Mouse (Mus musculus): ENCODE results near the gene Atp2c2. TPM values are rescaled to one million over a fixed set of nuclear protein-coding genes. Genes with fewer than 3 reads are reported as not detected.

Gene Atp2c2
- polyA plus RNA-seq, 1 experiment: 4.8 TPM

DNA sequence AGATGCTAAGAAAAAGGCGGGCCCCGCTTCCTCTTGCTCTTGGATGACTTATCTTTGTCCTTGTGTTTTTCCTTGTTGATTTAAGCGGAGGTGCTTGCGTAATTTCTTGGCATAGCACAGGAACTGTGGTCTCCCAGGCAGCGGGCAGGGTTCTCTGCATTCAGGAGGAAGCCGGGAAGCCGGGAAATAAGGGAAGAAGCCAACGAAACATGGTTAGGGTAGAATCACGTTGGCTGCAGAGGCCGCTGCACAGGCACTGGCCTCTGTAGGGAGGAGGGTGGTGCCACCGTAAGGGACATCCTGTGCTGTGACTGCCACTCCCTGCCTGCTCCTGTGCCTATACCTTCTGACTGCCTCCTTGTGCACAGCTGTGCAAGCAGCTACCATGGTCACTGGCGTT is 15.4 kb downstream of the Atp2c2 start:
- H3K4me1 ChIP-seq (ENCODE audit: control insufficient read depth, insufficient read depth, insufficient read length, low read length): peaks cover 22% of the 10 kb centered on the region
- H3K36me3 ChIP-seq (ENCODE audit: control insufficient read depth, insufficient read depth, low read length): no peaks in the 10 kb centered on the region
- TF ChIP-seq CTCF (IDR thresholded peaks at IDR 0.05; ENCODE audit: extremely low read depth, insufficient read length, insufficient replicate concordance, low read depth, low read length) (no peak), POLR2A (IDR thresholded peaks at IDR 0.05; ENCODE audit: low read depth, low read length) (no peak)
- no peaks in the 10 kb centered on the region for H3K27me3 ChIP-seq (ENCODE audit: control insufficient read depth, insufficient read depth, low read length)
- no peak overlapping the region for H3K4me3 ChIP-seq (ENCODE audit: low read depth, low read length)
- peak overlapping the region; percentile 75 for H3K27ac ChIP-seq (ENCODE audit: insufficient read depth, low read depth, low read length)
- WGBS: 12% methylated on average over 12 of the region's 12 CpGs

DNA sequence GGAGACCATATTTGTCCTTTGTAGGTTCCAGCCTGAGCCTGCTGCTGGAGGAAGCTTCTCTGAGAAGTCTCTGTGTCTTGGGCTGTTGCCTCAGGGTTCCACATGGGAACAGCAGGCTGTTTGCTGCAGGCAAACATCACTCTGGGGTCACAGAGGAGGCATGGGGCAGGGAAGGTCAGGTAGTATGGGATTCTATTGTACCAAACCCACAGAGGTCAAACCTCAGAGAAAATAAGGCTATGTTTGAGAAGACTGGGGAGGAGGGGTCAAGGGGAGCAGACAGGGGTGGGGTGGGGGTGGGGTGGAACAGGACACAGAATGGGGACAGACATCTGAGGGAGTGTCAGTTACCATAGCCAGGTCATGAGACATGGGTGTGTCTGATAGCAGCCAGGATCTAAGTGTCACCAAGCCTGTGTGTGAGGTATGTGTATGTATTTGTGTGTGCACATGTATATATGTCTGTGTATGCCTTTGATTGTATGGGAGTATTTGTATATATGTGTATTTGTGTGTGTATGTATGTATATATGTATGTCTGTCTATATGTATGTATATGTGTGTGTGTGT is 17.0 kb downstream of the Atp2c2 start:
- Histone ChIP-seq H3K27ac (ENCODE audit: insufficient read depth, low read depth, low read length) (peak overlapping the region; percentile 22; the same call in 1 of the 2 replicates), H3K27me3 (ENCODE audit: control insufficient read depth, insufficient read depth, low read length) (no peaks in the 10 kb centered on the region), H3K36me3 (ENCODE audit: control insufficient read depth, insufficient read depth, low read length) (no peaks in the 10 kb centered on the region), H3K4me3 (ENCODE audit: low read depth, low read length) (no peak overlapping the region), H3K4me1 (ENCODE audit: control insufficient read depth, insufficient read depth, insufficient read length, low read length) (peaks cover 18% of the 10 kb centered on the region; the same call in 1 of the 2 replicates)
- TF ChIP-seq CTCF (IDR thresholded peaks at IDR 0.05; ENCODE audit: extremely low read depth, insufficient read length, insufficient replicate concordance, low read depth, low read length) (no peak), POLR2A (IDR thresholded peaks at IDR 0.05; ENCODE audit: low read depth, low read length) (no peak)

GRCm38 (mm10) chr8:119717765-119718164 is 18.0 kb downstream of the Atp2c2 start:
- Histone ChIP-seq H3K27me3 (ENCODE audit: control insufficient read depth, insufficient read depth, low read length) (no peaks in the 10 kb centered on the region), H3K36me3 (ENCODE audit: control insufficient read depth, insufficient read depth, low read length) (no peaks in the 10 kb centered on the region), H3K4me1 (ENCODE audit: control insufficient read depth, insufficient read depth, insufficient read length, low read length) (peaks cover 14% of the 10 kb centered on the region; the same call in 1 of the 2 replicates), H3K27ac (ENCODE audit: insufficient read depth, low read depth, low read length) (no peak overlapping the region), H3K4me3 (ENCODE audit: low read depth, low read length) (no peak overlapping the region)
- TF ChIP-seq POLR2A (IDR thresholded peaks at IDR 0.05; ENCODE audit: low read depth, low read length) (no peak), CTCF (IDR thresholded peaks at IDR 0.05; ENCODE audit: extremely low read depth, insufficient read length, insufficient replicate concordance, low read depth, low read length) (peak; percentile 53; the same call in 1 of the 2 replicates)
- WGBS: 73% methylated on average over 9 of the region's 9 CpGs

DNA sequence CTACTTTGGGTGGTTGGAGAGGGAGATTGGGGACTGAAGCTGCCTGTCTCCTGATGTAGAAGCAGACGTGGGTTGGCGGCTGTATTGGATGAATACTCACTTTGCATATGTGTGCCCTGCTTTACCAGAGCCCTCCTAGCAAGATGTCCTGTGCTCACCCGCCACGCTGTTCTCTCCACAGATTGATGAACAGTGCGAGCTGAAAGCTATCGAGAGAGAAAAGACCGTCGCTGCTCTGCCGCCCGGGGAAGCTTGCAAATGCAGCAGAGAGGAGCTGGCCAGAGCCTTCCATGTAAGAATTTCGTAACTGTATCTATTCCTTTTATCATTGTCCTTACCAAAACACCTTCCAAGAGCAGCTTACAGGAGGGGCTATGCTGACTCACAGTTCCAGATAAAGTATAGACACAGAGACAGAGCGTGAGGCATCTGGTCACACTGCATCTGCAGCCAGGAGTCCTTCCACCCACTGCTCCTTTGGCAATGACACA is 19.2 kb downstream of the Atp2c2 start:
- Histone ChIP-seq H3K27me3 (ENCODE audit: control insufficient read depth, insufficient read depth, low read length) (no peaks in the 10 kb centered on the region), H3K36me3 (ENCODE audit: control insufficient read depth, insufficient read depth, low read length) (no peaks in the 10 kb centered on the region), H3K4me1 (ENCODE audit: control insufficient read depth, insufficient read depth, insufficient read length, low read length) (peaks cover 14% of the 10 kb centered on the region; the same call in 1 of the 2 replicates), H3K4me3 (ENCODE audit: low read depth, low read length) (no peak overlapping the region), H3K27ac (ENCODE audit: insufficient read depth, low read depth, low read length) (no peak overlapping the region)
- 83% methylated on average over 12 of the region's 12 CpGs for WGBS
- TF ChIP-seq POLR2A (IDR thresholded peaks at IDR 0.05; ENCODE audit: low read depth, low read length): no peak
- TF ChIP-seq CTCF (IDR thresholded peaks at IDR 0.05; ENCODE audit: extremely low read depth, insufficient read length, insufficient replicate concordance, low read depth, low read length): no peak

DNA sequence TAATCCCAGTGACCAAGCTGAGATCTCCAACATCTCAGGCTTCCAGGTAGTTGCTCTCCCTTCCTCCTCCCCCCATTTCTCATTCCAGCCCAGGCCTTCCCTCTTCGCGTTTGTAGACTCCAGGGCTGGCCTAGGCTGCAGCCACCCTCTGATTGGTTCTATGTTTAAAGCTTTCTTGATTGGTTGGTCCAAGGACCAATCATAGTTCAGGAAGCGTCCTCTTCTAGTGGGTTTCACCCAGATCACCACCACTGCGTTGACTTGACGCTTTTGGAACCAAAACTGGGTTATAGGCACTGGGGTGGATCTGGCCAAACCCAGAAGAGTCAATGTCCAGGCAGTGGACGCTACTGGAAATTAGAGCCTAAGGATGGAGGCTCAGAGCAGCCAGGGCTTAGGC is 22.5 kb downstream of the Atp2c2 start:
- 80% methylated on average over 6 of the region's 6 CpGs for WGBS
- no peak overlapping the region for H3K4me3 ChIP-seq (ENCODE audit: low read depth, low read length)
- TF ChIP-seq POLR2A (IDR thresholded peaks at IDR 0.05; ENCODE audit: low read depth, low read length): no peak
- no peak for TF ChIP-seq CTCF (IDR thresholded peaks at IDR 0.05; ENCODE audit: extremely low read depth, insufficient read length, insufficient replicate concordance, low read depth, low read length)
- no peaks in the 10 kb centered on the region for H3K36me3 ChIP-seq (ENCODE audit: control insufficient read depth, insufficient read depth, low read length)
- peaks cover under 1% of the 10 kb centered on the region; the same call in 1 of the 2 replicates for H3K4me1 ChIP-seq (ENCODE audit: control insufficient read depth, insufficient read depth, insufficient read length, low read length)
- H3K27ac ChIP-seq (ENCODE audit: insufficient read depth, low read depth, low read length): no peak overlapping the region
- no peaks in the 10 kb centered on the region for H3K27me3 ChIP-seq (ENCODE audit: control insufficient read depth, insufficient read depth, low read length)

DNA sequence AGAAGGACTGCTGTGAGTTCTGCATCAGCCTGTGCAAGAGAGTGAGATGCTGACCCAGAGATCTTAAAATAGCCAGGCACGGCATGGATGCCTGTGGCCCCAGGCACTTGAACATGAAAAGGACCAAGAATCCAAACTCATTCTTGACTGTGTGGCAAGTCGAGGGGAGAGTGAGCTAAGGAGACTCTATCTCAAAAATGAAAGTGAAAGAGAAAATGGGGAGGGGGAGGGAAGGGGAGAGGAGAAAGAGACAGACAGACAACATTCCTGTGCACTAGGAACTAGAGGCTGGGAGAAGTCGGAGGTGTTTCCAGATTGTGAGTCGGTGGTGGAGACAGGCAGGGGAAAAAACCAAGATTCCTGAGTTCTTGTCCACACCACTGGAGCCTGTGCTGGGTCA is 23.9 kb downstream of the Atp2c2 start:
- Histone ChIP-seq H3K4me1 (ENCODE audit: control insufficient read depth, insufficient read depth, insufficient read length, low read length) (no peaks in the 10 kb centered on the region), H3K27me3 (ENCODE audit: control insufficient read depth, insufficient read depth, low read length) (no peaks in the 10 kb centered on the region), H3K36me3 (ENCODE audit: control insufficient read depth, insufficient read depth, low read length) (no peaks in the 10 kb centered on the region), H3K4me3 (ENCODE audit: low read depth, low read length) (no peak overlapping the region), H3K27ac (ENCODE audit: insufficient read depth, low read depth, low read length) (no peak overlapping the region)
- 44% methylated on average over 4 of the region's 4 CpGs for WGBS
- TF ChIP-seq CTCF (IDR thresholded peaks at IDR 0.05; ENCODE audit: extremely low read depth, insufficient read length, insufficient replicate concordance, low read depth, low read length) (no peak), POLR2A (IDR thresholded peaks at IDR 0.05; ENCODE audit: low read depth, low read length) (no peak)

- Histone ChIP-seq H3K27ac (ENCODE audit: insufficient read depth, low read depth, low read length) (no peak overlapping the region), H3K4me1 (ENCODE audit: control insufficient read depth, insufficient read depth, insufficient read length, low read length) (no peaks in the 10 kb centered on the region), H3K36me3 (ENCODE audit: control insufficient read depth, insufficient read depth, low read length) (no peaks in the 10 kb centered on the region), H3K27me3 (ENCODE audit: control insufficient read depth, insufficient read depth, low read length) (no peaks in the 10 kb centered on the region), H3K4me3 (ENCODE audit: low read depth, low read length) (no peak overlapping the region)
- no peak for TF ChIP-seq CTCF (IDR thresholded peaks at IDR 0.05; ENCODE audit: extremely low read depth, insufficient read length, insufficient replicate concordance, low read depth, low read length)
- no peak for TF ChIP-seq POLR2A (IDR thresholded peaks at IDR 0.05; ENCODE audit: low read depth, low read length)
- WGBS: 92% methylated on average over 6 of the region's 6 CpGs
These were observed 24.8 kb downstream of the Atp2c2 start for GRCm38 (mm10) chr8:119724596-119724995.
